Mouse (Mus musculus) heart, adult 2 months (tissue): ENCODE results near the gene Evc.

Experiments used
- CTCF ChIP-seq: fragments of 200-600 bp; IDR thresholded peaks from 2 replicates; pipeline ENCODE4 v1.8.1; 2022; ENCODE audit warnings: antibody characterized with exemption, mild to moderate bottlenecking, moderate library complexity
- EP300 ChIP-seq: fragments of 200-500 bp; IDR thresholded peaks from 2 replicates; pipeline ENCODE4 v1.6.1; 2011; ENCODE audit warnings: low read depth, low read length, control low read depth; ENCODE audit not compliant: insufficient read depth
- POLR2A ChIP-seq: fragments of 200-500 bp; IDR thresholded peaks from 2 replicates; pipeline ENCODE4 v1.6.1; 2011; ENCODE audit warnings: mild to moderate bottlenecking, low read depth, low read length, control low read depth; ENCODE audit not compliant: insufficient read depth

DNA sequence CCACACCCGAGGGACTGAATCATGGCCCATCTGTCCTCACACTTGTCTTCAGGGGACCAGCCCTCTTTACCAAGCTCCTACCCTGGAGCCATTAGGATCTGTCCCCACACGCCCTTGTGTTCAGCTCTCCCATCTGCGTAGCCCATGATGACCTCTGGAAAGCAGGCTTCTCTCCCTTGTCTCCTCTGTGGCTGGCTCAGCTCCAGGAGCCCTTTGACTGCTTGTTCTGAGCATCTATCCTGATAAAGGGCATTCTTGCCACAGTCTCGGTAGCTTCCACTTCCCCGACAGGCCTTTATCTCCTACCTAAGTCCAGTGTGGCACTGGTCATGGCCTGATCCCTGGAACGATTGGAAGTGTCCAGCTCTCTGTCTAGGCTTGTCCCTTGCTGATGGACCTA, 10.0 kb downstream of the Evc start:
- TF ChIP-seq EP300 (no peak), POLR2A (no peak), CTCF (no peak)
